Mouse (Mus musculus): ENCODE measurements around the gene Dock9. TPM values are rescaled to one million over a fixed set of nuclear protein-coding genes. Genes with fewer than 3 reads are reported as not detected.

The Dock9 gene
- polyA plus RNA-seq (2012; rRNA removed) = 3.3 and 5.7 TPM in 2 replicates

DNA sequence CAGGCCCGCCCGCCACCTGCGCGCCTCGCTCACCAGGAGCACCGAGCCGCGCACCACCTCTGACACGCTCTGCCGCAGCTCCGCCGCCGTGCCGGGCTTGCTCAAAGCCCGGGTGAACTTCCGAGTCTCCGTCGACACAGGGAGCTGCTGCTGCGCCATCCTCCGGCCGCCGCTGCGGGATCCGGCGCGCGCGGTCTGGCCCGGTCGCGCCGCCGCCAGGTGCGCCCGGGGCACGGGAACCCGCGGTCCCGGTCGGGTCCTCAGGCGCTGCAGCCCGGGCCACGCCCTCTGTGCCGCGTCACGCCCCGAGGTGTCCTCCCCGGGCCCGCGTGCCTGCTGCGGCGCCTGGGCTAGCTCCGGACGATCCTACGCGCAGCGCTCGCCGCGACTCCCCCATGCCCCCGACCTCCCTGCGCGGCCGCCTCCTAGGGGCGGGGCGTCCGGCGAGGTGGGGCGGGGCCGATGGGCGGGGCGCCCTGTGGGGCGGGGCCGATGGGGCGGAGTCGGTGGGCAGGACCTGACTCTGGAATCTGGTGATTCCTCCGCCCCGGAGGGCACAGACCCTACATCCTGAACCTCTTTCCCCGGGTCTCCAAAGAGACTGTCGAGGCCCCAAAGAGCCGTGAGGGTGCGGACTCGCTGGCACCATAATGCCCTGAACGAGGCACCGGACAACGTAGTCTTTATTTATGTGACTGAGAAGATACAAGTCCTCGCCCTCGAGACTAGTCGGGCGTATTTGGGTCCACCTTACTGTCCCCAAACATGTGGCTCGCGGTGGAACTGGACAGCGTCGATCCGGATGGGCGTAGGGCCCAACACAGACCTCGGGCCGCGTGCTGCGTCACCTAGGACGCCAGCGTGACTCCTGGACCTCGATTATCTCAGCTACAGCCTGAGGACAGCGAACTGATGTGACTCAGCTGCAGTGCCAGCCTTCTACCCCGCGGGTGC, at the start of gene Dock9:
Gene Dock9 (minus strand): TSS at position 381 of the 954 bp plus-strand sequence.

DNA sequence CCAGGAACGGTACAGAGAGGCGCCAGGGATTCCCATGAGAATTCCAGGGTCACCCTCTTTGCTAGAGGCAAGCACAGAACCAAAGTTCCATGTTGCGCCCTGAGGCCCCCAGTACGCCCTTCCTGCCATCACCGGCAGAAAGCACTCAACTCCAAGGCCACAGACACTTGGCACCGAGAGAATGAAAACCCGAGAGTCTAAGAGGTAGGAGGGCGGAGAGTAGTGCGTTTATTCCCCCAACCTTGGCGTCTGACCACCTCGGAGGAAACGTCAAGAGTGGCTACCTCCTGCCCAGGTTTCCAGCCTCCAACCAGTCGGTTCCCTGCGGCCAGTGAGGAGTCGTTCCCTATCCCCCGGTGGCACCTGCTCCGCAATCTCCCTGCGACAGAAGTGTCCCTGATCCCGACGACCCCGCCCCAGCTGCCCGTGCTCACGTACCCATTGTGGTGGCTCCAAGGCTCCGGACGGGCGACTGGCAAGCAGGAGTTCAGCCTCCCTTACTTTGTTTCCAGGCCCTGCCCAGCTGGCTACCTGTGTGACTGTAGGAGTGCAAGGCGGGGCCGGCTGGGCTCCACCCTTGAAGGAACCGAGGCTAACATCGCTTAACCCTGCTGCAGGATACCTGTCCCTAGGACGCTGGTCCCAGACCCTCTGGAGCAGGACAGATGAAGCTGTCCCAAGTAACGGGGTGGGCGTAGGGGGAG, 292.7 kb downstream of the Dock9 start, which contains the start of gene Slc15a1:
Gene Slc15a1 (minus strand): TSS at position 472 of the 704 bp plus-strand sequence.

Other genes with a start within 250 kb of the Dock9 start
- 25.2 and 37.8 TPM in 2 replicates for gene Ubac2, start 80.8 kb upstream of the Dock9 start, polyA plus RNA-seq (2012; rRNA removed)
- gene Gpr18, start 117.9 kb upstream of the Dock9 start, polyA plus RNA-seq (2012; rRNA removed) = 0.16 and 0.28 TPM in 2 replicates
- 0.58 and 0.59 TPM in 2 replicates for gene Gpr183, start 167.4 kb upstream of the Dock9 start, polyA plus RNA-seq (2012; rRNA removed)
- not detected in 2 replicates for gene Timm8a2, start 236.8 kb upstream of the Dock9 start, polyA plus RNA-seq (2012; rRNA removed)

Data from stomach, adult 2 months (tissue).